In genomic region chr10:73037476-73037875, GRCm38 (mm10) we compare ENCODE assay signal across 28 mouse cellular contexts.
"Had no signal": no experiment of that assay in that cellular context is flagged by ENCODE, and none has a peak within 500 bp of the region (broad histone marks: within the 10 kb centered on the region; RNA-seq: fewer than 3 reads in every experiment).

No protein-coding gene starts in this region.

- H3K9ac ChIP-seq: embryonic facial prominence, embryonic 12.5 days; embryonic facial prominence, embryonic 13.5 days; embryonic facial prominence, embryonic 15.5 days; forebrain, embryonic 12.5 days; forebrain, embryonic 13.5 days; forebrain, embryonic 15.5 days; forebrain, postnatal 0 days had no signal

- H3K36me3 ChIP-seq: embryonic facial prominence, embryonic 10.5 days; embryonic facial prominence, embryonic 12.5 days; embryonic facial prominence, embryonic 13.5 days; embryonic facial prominence, embryonic 15.5 days; forebrain, embryonic 10.5 days; forebrain, embryonic 12.5 days; forebrain, embryonic 15.5 days had no signal

- H3K4me2 ChIP-seq: embryonic facial prominence, embryonic 12.5 days; embryonic facial prominence, embryonic 13.5 days; embryonic facial prominence, embryonic 15.5 days; forebrain, embryonic 12.5 days; forebrain, embryonic 13.5 days; forebrain, embryonic 15.5 days had no signal

- H3K4me3 ChIP-seq: embryonic facial prominence, embryonic 10.5 days; embryonic facial prominence, embryonic 12.5 days; embryonic facial prominence, embryonic 13.5 days; embryonic facial prominence, embryonic 15.5 days; erythroblast, embryonic 14.5 days; forebrain, embryonic 10.5 days; forebrain, embryonic 12.5 days; forebrain, embryonic 13.5 days; forebrain, embryonic 15.5 days; gastrocnemius, adult 2 months; heart, adult 2 months had no signal

- DNase-seq: cerebellum, adult 8-10 months; cerebellum, adult 9-10 months; cerebellum, adult 9-11 months; cerebellum, postnatal 10 days; cerebellum, postnatal 14 days; cerebellum, postnatal 25 days; cerebellum, postnatal 36 days; embryo, embryonic 11 days; forebrain, postnatal 0 days; gastrocnemius, adult 2 months; gastrocnemius, postnatal 10 days; gastrocnemius, postnatal 14 days; gastrocnemius, postnatal 25 days; gastrocnemius, postnatal 36 days; heart, adult 11 months; heart, adult 18-20 months; heart, adult 2 months had no signal

- H3K9me3 ChIP-seq: embryonic facial prominence, embryonic 10.5 days; embryonic facial prominence, embryonic 13.5 days; embryonic facial prominence, embryonic 15.5 days; forebrain, embryonic 10.5 days; forebrain, embryonic 12.5 days; forebrain, embryonic 13.5 days; forebrain, embryonic 15.5 days had no signal

- H3K27me3 ChIP-seq: embryonic facial prominence, embryonic 12.5 days; embryonic facial prominence, embryonic 13.5 days; embryonic facial prominence, embryonic 15.5 days; forebrain, embryonic 12.5 days; forebrain, embryonic 13.5 days; forebrain, embryonic 15.5 days had no signal

- H3K4me1 ChIP-seq: embryonic facial prominence, embryonic 10.5 days; embryonic facial prominence, embryonic 12.5 days; embryonic facial prominence, embryonic 13.5 days; embryonic facial prominence, embryonic 15.5 days; forebrain, embryonic 12.5 days; forebrain, embryonic 13.5 days; forebrain, embryonic 15.5 days had no signal

- ATAC-seq: forebrain, embryonic 13.5 days; forebrain, embryonic 14.5 days; forebrain, embryonic 15.5 days; forebrain, embryonic 16.5 days; forebrain, postnatal 0 days had no signal

- H3K27ac ChIP-seq: embryonic facial prominence, embryonic 10.5 days; embryonic facial prominence, embryonic 12.5 days; embryonic facial prominence, embryonic 13.5 days; embryonic facial prominence, embryonic 15.5 days; forebrain, embryonic 10.5 days; forebrain, embryonic 12.5 days; forebrain, embryonic 13.5 days; forebrain, embryonic 15.5 days; gastrocnemius, adult 2 months; heart, adult 2 months had no signal
